Mouse (Mus musculus) stomach, postnatal 0 days (tissue): ENCODE results near the gene Zfp830. TPM values are rescaled to one million over a fixed set of nuclear protein-coding genes. Genes with fewer than 3 reads are reported as not detected.

Experiments used
- ATAC-seq: fragments of 200-750 bp; cut with Nextera tagmentation; 2 replicates; pipeline ENCODE4 v1.8.0; 2017; ENCODE audit not compliant: low FRiP score, low TSS enrichment
- DNase-seq: peaks from one replicate; pipeline ENCODE4 v3.0.0-alpha.2; 2016; ENCODE audit warnings: low spot score
- H3K27ac ChIP-seq: fragments of 300-500 bp; sonication (generic); replicated peaks from 2 replicates; pipeline ENCODE4 v1.5.1; 2014; ENCODE audit warnings: mild to moderate bottlenecking, control low read depth
- H3K27me3 ChIP-seq: fragments of 300-500 bp; sonication (generic); 2 replicates; pipeline ENCODE4 v1.6.1; 2014; ENCODE audit warnings: low read length; ENCODE audit not compliant: control insufficient read depth, insufficient read depth
- H3K36me3 ChIP-seq: fragments of 300-500 bp; sonication (generic); 2 replicates; pipeline ENCODE4 v1.6.1; 2014; ENCODE audit warnings: low read length, mixed read lengths; ENCODE audit not compliant: control insufficient read depth, insufficient read depth
- H3K4me1 ChIP-seq: fragments of 300-500 bp; sonication (generic); replicated peaks from 2 replicates; pipeline ENCODE4 v1.6.1; 2014; ENCODE audit warnings: antibody characterized with exemption; ENCODE audit not compliant: control insufficient read depth, insufficient read depth
- H3K4me2 ChIP-seq: fragments of 300-500 bp; sonication (generic); replicated peaks from 2 replicates; pipeline ENCODE4 v1.6.1; 2014; ENCODE audit warnings: low read depth, mild to moderate bottlenecking, control low read depth, moderate library complexity
- H3K4me3 ChIP-seq: fragments of 300-500 bp; sonication (generic); 2 replicates; pipeline ENCODE4 v1.5.1; 2014; ENCODE audit warnings: low read depth, low read length, control low read depth
- H3K9ac ChIP-seq: fragments of 300-500 bp; sonication (generic); 2 replicates; pipeline ENCODE4 v1.6.1; 2014; ENCODE audit warnings: mild to moderate bottlenecking, low read length, control low read depth, mixed read lengths
- H3K9me3 ChIP-seq: fragments of 300-500 bp; sonication (generic); 2 replicates; pipeline ENCODE4 v1.6.1; 2016; ENCODE audit warnings: low read length; ENCODE audit not compliant: control insufficient read depth
- CTCF ChIP-seq: IDR thresholded peaks from 2 replicates; pipeline ENCODE4 v1.5.1; 2016; ENCODE audit warnings: antibody characterized with exemption, low read depth, mild to moderate bottlenecking, moderate library complexity
- EP300 ChIP-seq: optimal IDR thresholded peaks from 2 replicates; pipeline ENCODE3; 2016; ENCODE audit warnings: antibody characterized with exemption
- WGBS: fragments of 180-500 bp; shearing (Covaris S2); extraction: QIAGEN DNeasy Blood & Tissue Kit; methylation state at CpG from one replicate; pipeline ENCODE4 v1.1.7; 2014; 5-methylcytosine and 5-hydroxymethylcytosine counted together
- polyA plus RNA-seq: library from polyadenylated mRNA; unstranded; fragments of >200 nt; fragmentation: Nextera tagmentation; extraction: Ambion mirVana; gene quantifications from 2 replicates; pipeline ENCODE4 v1.2.1, GENCODE M21; 2015

The Zfp830 gene
- polyA plus RNA-seq, 1 experiment from 2014 or later: 19.2 TPM

DNA sequence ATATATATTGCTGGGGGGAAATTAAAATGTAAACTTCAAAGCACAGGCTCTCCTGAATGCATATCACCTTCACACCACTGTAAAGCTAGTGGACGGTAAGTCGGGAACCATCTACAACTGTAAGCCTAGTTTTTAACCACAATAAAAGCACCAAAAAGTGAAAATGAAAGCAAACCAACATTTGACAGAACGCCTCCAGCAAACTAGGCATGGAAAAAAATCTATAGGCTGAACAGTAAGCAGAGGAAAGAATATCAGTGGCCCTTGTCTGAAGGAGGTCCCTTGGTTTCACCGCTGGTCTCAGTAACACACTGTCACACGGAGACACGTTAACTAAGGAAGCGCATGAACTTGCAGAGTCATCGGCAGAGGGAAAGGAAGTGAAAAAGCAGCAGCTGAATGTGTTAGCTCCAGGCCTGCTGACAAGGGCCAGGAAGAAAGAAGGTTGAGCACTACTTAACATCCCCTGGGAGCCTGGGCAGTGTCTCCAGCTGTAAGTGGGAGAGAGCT, 17.2 kb upstream of the Zfp830 start:
- H3K27me3 ChIP-seq: no peaks in the 10 kb centered on the region
- H3K4me2 ChIP-seq: peak overlapping the region; percentile 23; the same call in 1 of the 2 replicates
- DNase-seq (no peak), ATAC-seq (no peak)
- no peaks in the 10 kb centered on the region for H3K4me1 ChIP-seq
- H3K9me3 ChIP-seq: no peaks in the 10 kb centered on the region
- no peak for TF ChIP-seq EP300
- TF ChIP-seq CTCF: no peak
- H3K9ac ChIP-seq: no peak overlapping the region
- no peaks in the 10 kb centered on the region for H3K36me3 ChIP-seq
- 74% methylated on average over 8 of the region's 8 CpGs for WGBS
- no peak overlapping the region for H3K4me3 ChIP-seq
- H3K27ac ChIP-seq: no peak overlapping the region

GRCm38 (mm10) chr11:82752349-82753115, 11.6 kb upstream of the Zfp830 start:
- Histone ChIP-seq H3K4me1 (no peaks in the 10 kb centered on the region), H3K4me3 (no peak overlapping the region), H3K27me3 (no peaks in the 10 kb centered on the region), H3K36me3 (no peaks in the 10 kb centered on the region), H3K27ac (no peak overlapping the region), H3K9me3 (no peaks in the 10 kb centered on the region), H3K4me2 (no peak overlapping the region), H3K9ac (no peak overlapping the region)
- ATAC-seq (no peak), DNase-seq (no peak)
- TF ChIP-seq EP300 (no peak), CTCF (no peak)
- 68% methylated on average over 6 of the region's 6 CpGs for WGBS

DNA sequence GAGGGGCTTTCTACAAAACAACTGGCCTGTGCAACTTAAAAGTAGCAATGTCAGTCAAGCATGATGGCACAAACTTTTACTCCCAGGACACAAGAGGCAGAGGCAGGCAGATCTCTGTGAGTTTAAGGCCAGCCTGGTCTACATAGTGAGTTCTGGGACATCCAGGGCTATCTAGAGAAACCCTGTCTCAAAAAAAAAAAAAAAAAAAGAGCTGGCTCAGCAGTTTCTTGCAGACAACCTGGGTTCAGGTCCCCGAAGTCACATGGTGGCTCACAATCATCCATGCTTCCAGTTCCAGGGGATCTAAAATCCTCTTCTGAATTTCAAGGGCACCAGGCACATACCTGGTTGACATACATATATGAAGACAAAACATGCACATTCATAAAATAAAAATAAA, 8.2 kb upstream of the Zfp830 start:
- H3K9ac ChIP-seq: no peak overlapping the region
- H3K27ac ChIP-seq: no peak overlapping the region
- no peak overlapping the region for H3K4me3 ChIP-seq
- TF ChIP-seq CTCF: no peak
- no peak for TF ChIP-seq EP300
- WGBS: 83% methylated on average over 1 of the region's 1 CpGs
- no peaks in the 10 kb centered on the region for H3K9me3 ChIP-seq
- H3K4me2 ChIP-seq: no peak overlapping the region
- ATAC-seq (no peak), DNase-seq (no peak)
- no peaks in the 10 kb centered on the region for H3K36me3 ChIP-seq
- no peaks in the 10 kb centered on the region for H3K27me3 ChIP-seq
- H3K4me1 ChIP-seq: no peaks in the 10 kb centered on the region

DNA sequence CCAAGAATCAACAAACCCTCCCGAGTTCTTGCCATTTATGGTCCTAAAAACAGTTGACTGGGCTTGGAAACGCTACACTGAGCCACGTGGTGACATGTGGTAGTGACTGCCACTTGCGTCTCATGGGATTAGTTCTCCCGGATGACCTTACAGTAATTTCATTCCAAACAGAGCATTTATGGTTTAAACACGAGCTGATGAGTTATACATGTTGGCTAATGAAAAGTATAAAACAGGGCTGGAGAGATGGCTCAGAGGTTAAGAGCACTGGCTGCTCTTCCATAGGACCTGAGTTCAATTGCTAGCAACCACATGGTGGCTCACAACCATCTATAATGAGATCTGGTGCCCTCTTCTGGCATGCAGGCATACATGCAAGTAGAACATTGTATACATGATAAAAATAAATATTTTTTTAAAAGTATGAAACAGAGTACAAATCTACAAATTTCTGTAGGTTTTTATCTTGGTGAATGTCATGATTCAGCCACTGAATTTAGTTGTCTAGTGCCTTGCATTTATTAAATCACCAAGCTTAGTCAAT, 1.8 kb upstream of the Zfp830 start:
- TF ChIP-seq CTCF (peak; percentile 51), EP300 (no peak)
- no peaks in the 10 kb centered on the region for H3K9me3 ChIP-seq
- H3K27ac ChIP-seq: no peak overlapping the region
- WGBS: 90% methylated on average over 6 of the region's 6 CpGs
- ATAC-seq: no peak
- H3K4me2 ChIP-seq: no peak overlapping the region
- no peak overlapping the region for H3K4me3 ChIP-seq
- 0 out of 2 replicates have a peak, but pooled peaks cover 4% of the 10 kb centered on the region for H3K4me1 ChIP-seq
- no peak for DNase-seq
- H3K9ac ChIP-seq: no peak overlapping the region
- no peaks in the 10 kb centered on the region for H3K27me3 ChIP-seq
- H3K36me3 ChIP-seq: no peaks in the 10 kb centered on the region

DNA sequence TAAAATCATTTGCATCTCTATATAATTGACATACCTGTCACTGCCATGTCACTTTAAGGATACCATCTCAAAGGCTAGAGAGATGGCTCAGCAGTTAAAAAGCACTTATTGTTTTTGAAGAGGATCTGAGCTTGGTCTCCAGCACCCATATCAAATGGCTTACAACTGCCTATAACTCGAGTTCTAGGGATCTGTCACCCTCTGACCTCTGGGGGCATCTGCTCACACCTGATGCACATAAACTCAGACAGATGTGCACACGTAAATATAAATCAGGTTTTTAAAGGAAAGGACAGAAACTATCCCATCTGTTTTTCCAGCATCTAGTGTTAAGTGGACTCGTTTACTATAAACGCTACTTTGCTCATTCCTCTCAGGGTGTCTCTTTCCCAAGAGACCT, 884 bp upstream of the Zfp830 start:
- Histone ChIP-seq H3K27me3 (no peaks in the 10 kb centered on the region), H3K4me2 (peak overlapping the region; percentile 93), H3K4me3 (peak overlapping the region; percentile 91), H3K36me3 (no peaks in the 10 kb centered on the region), H3K4me1 (0 out of 2 replicates have a peak, but pooled peaks cover 4% of the 10 kb centered on the region), H3K9me3 (no peaks in the 10 kb centered on the region), H3K27ac (no peak overlapping the region), H3K9ac (no peak overlapping the region)
- TF ChIP-seq CTCF: no peak
- TF ChIP-seq EP300: no peak
- no peak for DNase-seq
- no peak for ATAC-seq
- 8% methylated on average over 4 of the region's 4 CpGs for WGBS

GRCm38 (mm10) chr11:82764438-82764924, 336 bp downstream of the Zfp830 start:
- Histone ChIP-seq H3K36me3 (peaks cover 3% of the 10 kb centered on the region; the same call in 1 of the 2 replicates), H3K4me2 (peak overlapping the region; percentile 93), H3K4me1 (0 out of 2 replicates have a peak, but pooled peaks cover 4% of the 10 kb centered on the region), H3K4me3 (peak overlapping the region; percentile 91), H3K27ac (peak overlapping the region; percentile 90), H3K27me3 (no peaks in the 10 kb centered on the region), H3K9me3 (no peaks in the 10 kb centered on the region), H3K9ac (peak overlapping the region; percentile 91)
- under 1% methylated on average over 28 of the region's 28 CpGs for WGBS
- ATAC-seq: peak; percentile 69
- TF ChIP-seq CTCF (no peak), EP300 (no peak)
- no peak for DNase-seq
